Mouse (Mus musculus) bone marrow, adult 2 months (tissue): ENCODE data around the gene Dnajb2.

Experiments used
- CTCF ChIP-seq: fragments of 200-500 bp; IDR thresholded peaks from 2 replicates; pipeline ENCODE4 v1.5.1; 2011; ENCODE audit warnings: low read length, control low read depth; ENCODE audit not compliant: control insufficient read depth, insufficient read depth
- POLR2A ChIP-seq: fragments of 200-500 bp; IDR thresholded peaks from 2 replicates; pipeline ENCODE4 v1.6.1; 2011; ENCODE audit warnings: low read depth, mild to moderate bottlenecking, control low read depth, low read length, borderline replicate concordance; ENCODE audit not compliant: control insufficient read depth

DNA sequence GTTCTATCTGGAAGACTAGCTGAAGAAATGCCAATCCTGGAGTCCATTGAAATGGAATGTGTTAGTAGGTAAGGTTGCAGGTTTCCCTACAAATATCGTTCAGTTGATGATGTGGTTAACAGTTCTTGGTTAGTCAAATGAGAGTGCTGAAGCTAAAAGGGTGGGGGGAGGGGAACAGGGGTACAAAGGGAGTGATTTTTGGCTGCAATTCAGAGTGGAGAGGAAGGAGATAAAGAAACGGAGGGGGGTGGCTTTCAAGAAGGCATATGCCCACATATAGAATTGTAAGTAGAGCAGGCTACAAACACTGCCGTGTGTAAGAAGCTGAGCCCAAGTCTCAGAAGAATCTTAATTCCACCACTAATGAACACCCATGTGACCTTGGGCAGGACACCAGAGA, 10.7 kb upstream of the Dnajb2 start:
- TF ChIP-seq POLR2A (no peak), CTCF (no peak)
